Mouse (Mus musculus) cerebellum, adult 18-20 months (tissue): Measurements from ENCODE around the gene Fam69a.
"Not testable (repeated sequence)": the region's sequence is repeated elsewhere in the genome, so short reads cannot be mapped to it uniquely, and the experiment has no call there.

Experiments used
- DNase-seq, 2 experiments: peaks; one replicate each; pipeline ENCODE4 v3.0.0; 2021

The Fam69a gene

GRCm38 (mm10) chr5:107942941-107943340 is 43.9 kb downstream of the Fam69a start:
- DNase-seq: no peak

DNA sequence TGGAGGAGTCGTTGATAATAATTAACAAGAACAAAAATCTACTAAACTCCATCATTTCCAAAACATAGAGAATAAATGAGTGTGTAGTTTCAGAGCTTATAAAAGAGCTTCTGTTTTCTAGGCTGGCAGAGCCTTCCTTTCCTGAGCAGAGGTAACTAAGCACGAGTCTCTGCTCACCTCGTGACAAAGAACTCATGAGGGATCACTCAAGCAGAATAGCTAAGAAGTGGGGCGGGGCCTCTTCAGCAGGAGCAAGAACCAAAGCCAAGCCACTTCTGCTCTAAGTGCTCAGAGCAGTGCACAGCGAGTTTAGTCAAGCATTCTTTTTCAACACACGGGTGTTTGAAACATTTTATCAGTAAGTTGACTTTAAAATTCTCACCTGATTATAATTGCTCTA is 45.7 kb downstream of the Fam69a start:
- no peak for DNase-seq

DNA sequence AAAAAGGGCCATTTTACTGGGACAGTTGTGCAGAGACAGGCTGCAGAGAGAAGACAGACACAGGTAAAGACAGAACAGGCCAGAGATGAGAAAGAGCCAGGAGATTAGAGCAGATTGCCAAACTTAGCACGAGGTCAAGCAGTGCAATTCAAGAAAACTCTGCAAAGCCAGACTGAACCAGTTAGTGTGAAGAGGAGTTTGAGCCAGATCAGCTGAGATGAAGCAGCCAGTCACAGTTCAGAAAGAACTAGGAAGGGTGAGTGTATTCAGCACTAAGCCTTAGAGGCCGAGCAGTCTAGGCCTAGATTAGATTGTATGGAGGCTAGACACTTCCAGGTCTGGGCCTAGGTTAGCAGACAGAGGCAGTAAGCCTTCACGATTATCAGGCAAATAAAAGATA is 47.2 kb downstream of the Fam69a start:
- no peak for DNase-seq

GRCm38 (mm10) chr5:107938886-107939285 is 48.0 kb downstream of the Fam69a start:
- DNase-seq: no peak

DNA sequence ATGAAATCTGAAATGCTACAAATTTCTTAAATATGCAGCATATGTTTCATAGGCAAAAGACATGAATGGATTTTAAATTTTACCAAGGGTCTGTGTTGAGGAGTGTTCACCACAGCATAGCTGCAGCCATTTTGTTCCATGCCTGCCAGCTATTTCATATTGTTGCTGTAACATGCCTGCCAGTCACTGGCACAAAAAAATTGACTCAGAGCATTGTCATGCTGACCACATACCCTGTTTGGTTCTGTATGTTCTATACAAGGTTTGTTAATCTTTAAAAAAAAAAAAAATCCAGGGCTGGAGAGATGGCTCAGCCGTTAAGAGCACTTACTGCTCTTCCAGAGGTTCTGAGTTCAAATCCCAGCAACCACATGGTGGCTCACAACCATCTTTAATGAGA is 48.4 kb downstream of the Fam69a start:
- not testable (repeated sequence) for DNase-seq

GRCm38 (mm10) chr5:107936625-107937389 is 50.1 kb downstream of the Fam69a start:
- DNase-seq: no peak

DNA sequence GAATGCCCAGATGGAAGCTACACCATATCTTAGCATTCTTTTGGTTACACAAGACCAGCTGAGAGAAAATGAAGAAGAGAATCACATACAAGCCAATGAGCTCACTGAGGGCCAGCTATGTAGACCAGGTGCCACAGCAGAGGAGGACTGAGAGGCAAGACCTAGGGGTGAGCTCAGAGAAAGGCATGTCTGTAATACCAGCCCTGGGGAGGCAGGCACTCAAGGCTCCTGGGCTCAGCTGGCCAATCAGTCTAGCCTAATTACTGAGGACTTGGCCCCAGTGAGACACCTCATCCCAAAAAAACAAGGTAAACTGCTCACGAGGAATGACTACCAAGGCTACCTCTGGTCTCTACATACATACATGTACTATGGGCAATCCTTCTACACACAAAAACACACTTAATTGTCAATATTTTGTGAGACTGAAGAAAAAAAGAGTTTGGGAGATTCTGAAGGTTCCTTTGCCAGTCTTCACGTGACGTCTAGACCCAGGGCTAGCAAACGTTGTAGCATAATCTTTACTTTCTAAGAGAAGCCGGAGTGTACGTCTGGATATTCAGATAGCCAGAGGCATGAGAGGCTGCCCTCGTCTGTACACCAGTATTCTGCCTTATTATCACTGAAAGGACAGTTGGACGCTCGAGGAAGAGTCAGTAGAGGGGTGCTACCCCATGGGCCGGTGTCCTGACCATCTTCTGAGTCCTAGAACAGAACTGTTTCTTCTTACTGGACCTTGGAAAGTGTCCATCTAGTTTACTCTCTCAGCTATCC is 51.9 kb downstream of the Fam69a start:
- no peak for DNase-seq

GRCm38 (mm10) chr5:107933202-107933974 is 53.5 kb downstream of the Fam69a start:
- DNase-seq: no peak

DNA sequence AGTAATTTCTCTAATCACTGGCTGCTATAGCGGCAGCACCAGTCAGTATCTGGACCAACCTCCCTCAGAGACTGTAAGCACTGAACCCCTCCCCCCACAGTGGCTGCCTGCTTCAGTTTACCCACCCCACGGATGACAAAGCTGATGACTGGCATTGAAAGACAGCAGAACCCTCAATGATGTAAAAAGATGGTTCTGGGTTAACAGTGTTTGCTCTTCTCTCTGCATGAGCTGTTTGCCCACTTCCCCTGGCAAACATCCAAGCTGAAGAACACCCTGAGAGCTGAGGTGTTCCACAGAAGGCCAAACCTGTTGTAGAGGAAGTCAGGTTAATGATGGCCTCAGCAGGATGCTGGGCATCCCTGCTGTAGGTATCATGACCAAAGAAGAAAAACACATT is 54.3 kb downstream of the Fam69a start:
- peak; percentile 61 to 70 for DNase-seq

DNA sequence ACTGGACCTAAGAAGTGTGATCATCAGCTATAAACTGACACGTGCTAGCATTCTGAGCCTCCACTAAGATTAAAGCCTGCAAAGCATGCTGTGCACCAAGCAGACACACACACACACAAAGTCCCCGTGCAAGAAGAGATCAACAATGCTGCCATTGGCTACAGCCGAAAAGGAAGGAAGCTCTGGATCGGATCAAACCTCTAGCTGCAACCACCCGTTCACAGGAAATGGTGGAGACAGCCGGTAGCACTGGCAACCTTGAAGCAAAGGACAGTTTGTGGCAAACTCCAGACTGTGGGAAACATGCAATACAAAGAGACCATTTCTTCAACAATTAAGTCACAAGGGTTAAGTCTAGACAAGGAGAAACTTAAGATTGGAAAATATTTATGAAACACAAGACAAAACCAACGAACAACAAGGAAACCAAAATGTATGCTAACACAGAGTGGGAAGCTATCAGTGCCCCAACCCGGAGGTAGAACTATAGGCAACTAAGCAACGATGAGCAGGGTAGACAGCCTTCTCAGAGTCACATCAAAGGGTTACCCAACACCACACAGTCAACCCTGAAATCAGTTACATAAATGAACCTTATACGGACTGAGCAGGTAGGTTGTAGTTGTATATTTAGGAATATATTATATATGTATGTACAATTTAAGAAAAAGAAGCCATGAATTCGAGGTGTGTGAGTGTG is 60.2 kb downstream of the Fam69a start:
- no peak for DNase-seq

GRCm38 (mm10) chr5:107924564-107924963 is 62.3 kb downstream of the Fam69a start:
- DNase-seq: peak; percentile 67 to 73

- DNase-seq: no peak
Observed at GRCm38 (mm10) chr5:107922836-107923235, 64.0 kb downstream of the Fam69a start.

GRCm38 (mm10) chr5:107921400-107922252 is 65.3 kb downstream of the Fam69a start:
- DNase-seq: peak; percentile 62 to 71

- no peak for DNase-seq
Observed at GRCm38 (mm10) chr5:107915280-107915679, 71.6 kb downstream of the Fam69a start.

- DNase-seq: no peak
Observed at GRCm38 (mm10) chr5:107911012-107911411, 75.9 kb downstream of the Fam69a start.

DNA sequence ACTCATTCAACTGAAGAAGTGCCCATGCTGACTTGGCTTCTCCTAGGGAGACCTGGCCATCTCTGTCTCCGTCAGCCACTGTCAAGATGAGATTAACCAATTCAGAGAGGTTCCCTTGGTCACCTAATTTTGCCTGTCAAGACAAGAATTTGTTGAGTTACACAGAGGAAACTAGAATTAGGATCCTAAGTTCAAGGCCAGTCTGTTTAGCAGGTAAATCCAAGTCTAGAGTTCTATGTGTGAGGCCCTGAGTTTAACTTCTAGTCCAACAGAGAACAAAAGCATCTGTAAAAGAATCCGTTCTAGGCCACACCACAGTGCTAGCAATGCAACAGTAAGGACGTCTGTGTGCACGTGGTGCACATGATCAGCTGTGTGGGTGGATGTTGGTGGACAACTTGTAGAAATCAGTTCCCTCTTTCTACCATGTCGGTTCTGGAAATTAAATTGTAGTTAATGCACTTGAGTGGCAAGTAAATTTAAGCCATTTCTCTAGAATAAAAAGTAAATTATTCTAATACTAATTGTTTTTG is 76.7 kb downstream of the Fam69a start:
- no peak for DNase-seq

DNA sequence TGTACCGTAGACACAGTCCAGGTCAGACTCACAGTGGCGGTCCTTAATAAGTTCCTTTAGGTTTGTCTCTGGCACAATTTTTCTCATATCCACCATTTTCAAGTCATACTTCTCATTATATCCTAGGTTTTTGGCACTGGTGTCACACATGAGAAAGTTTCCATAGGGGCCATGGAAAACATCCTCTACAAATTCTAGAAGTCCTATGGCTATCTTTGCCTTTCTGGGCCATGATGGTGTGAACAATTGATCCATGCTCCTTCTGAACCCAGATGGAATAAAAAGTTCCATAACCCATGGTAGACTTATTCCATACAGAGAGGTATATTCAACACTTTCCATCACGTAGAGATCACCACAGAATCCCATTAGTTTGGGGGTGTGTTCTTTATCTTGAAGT is 77.2 kb downstream of the Fam69a start:
- DNase-seq: no peak

DNA sequence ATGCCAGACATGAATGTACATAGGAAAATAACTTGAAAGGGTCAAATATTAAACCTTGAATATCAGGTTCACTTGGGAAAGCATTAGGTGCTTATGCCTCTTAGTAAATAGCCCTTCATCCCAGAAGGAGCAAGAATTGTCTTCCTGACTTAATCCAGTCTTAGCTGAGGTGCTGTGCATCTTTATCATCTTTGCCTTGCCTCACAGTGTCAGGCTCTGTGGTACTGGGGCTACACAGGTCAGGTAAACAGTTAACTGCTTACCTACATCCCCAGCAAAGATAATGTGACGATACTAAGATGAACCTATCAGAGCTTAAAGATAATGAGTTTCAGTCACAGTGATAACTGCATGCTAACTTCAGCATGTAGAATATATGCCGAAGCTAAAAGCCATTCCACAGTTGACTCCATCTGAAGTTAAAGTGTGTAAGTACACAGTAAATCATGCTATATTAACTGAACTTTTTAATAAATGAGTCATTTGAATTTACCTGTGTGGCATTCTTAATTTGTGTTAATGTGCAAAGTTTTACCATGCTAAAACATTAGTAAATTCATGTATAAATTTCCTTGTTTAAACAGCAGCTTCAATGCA is 78.3 kb downstream of the Fam69a start:
- no peak for DNase-seq

- no peak for DNase-seq
Observed at GRCm38 (mm10) chr5:107904325-107904724, 82.6 kb downstream of the Fam69a start.

DNA sequence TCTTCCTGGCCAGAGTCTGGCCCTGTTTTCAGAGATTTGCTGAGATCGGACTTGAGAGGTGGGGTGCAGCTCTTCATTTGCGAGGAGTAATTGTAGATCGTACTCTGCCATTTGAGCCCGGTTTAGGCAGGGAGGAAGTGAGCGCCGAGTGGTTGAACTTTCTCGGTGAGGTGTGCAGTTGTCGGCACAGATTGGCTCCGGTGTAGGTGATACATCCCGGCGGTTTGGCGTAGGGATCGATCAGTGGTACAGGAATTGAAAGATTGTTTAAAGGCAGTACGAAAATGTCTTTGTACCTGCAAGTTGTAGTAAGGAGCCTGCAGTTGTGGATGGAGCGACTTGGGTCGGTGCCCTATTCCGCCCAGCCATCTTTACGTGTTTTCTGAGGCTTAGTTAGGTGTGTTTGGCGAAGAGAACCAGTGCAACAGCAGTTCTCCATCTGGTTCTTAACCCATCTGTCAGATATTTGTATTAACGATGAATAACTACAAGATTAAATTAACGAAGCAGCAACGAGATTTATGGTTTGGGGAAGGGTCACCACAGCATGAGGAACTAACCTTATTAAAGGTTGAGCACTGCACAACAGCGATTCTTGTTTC is 85.8 kb downstream of the Fam69a start:
- no peak for DNase-seq
